ENCODE assay signal across 17 mouse cellular contexts in genomic region chr12:16948239-16948638, GRCm38 (mm10).
"Had no signal": no experiment of that assay in that cellular context is flagged by ENCODE, and none has a peak within 500 bp of the region (broad histone marks: within the 10 kb centered on the region; RNA-seq: fewer than 3 reads in every experiment).

No protein-coding gene starts in this region.

- DNase-seq: lung, adult 2 months; lung, postnatal 14 days; lung, postnatal 36 days; right cerebral cortex, postnatal 14 days; thymus, adult 2 months; thymus, postnatal 25 days; thymus, postnatal 4 days had no signal

- H3K4me2 ChIP-seq: lung, embryonic 15.5 days; midbrain, embryonic 11.5 days; midbrain, embryonic 13.5 days; midbrain, embryonic 15.5 days; neural tube, embryonic 12.5 days; stomach, embryonic 15.5 days had no signal

- H3K9ac ChIP-seq: lung, embryonic 15.5 days; midbrain, embryonic 13.5 days; midbrain, embryonic 15.5 days; neural tube, embryonic 12.5 days; stomach, embryonic 15.5 days had no signal

- H3K27me3 ChIP-seq: lung, embryonic 15.5 days; megakaryocyte, embryonic 14.5 days; midbrain, embryonic 13.5 days; midbrain, embryonic 15.5 days; neural tube, embryonic 12.5 days; stomach, embryonic 15.5 days had no signal

- H3K36me3 ChIP-seq: midbrain, embryonic 15.5 days had no signal

- H3K4me3 ChIP-seq: lung, embryonic 15.5 days; megakaryocyte, embryonic 14.5 days; midbrain, embryonic 13.5 days; midbrain, embryonic 15.5 days; neural tube, embryonic 12.5 days; stomach, embryonic 15.5 days had no signal

- H3K4me1 ChIP-seq: lung, embryonic 15.5 days; midbrain, embryonic 13.5 days; midbrain, embryonic 15.5 days; neural tube, embryonic 12.5 days; stomach, embryonic 15.5 days had no signal

- H3K9me3 ChIP-seq: lung, embryonic 15.5 days; megakaryocyte, embryonic 14.5 days; midbrain, embryonic 13.5 days; midbrain, embryonic 15.5 days; neural tube, embryonic 12.5 days; stomach, embryonic 15.5 days had no signal

- H3K27ac ChIP-seq: lung, embryonic 15.5 days; macrophage; midbrain, embryonic 13.5 days; midbrain, embryonic 15.5 days; neural tube, embryonic 12.5 days; stomach, embryonic 15.5 days; stomach, postnatal 0 days had no signal

- ATAC-seq: lung, postnatal 0 days; midbrain, embryonic 13.5 days; midbrain, embryonic 15.5 days had no signal
